Mouse (Mus musculus) 3T3-L1 (cell line): ENCODE results near the gene Dtx4.

ENCODE experiments used
- DNase-seq: peaks from one replicate; pipeline ENCODE4 v3.0.0-alpha.2; 2015; ENCODE audit warnings: low read depth, low spot score

The Dtx4 gene

GRCm38 (mm10) chr19:12467436-12467835 lies 33.8 kb downstream of the Dtx4 start:
- peak; percentile 79 for DNase-seq

- DNase-seq = peak; percentile 88
Measured at GRCm38 (mm10) chr19:12466204-12466603, 35.0 kb downstream of the Dtx4 start.

- no peak for DNase-seq
Measured at GRCm38 (mm10) chr19:12465530-12466144, 35.6 kb downstream of the Dtx4 start.

GRCm38 (mm10) chr19:12464674-12465073 lies 36.6 kb downstream of the Dtx4 start:
- peak; percentile 54 for DNase-seq

- DNase-seq = peak; percentile 60
Measured at GRCm38 (mm10) chr19:12464127-12464526, 37.1 kb downstream of the Dtx4 start.

- DNase-seq = peak; percentile 90
Measured at GRCm38 (mm10) chr19:12463722-12464035, 37.6 kb downstream of the Dtx4 start.

- no peak for DNase-seq
Measured at GRCm38 (mm10) chr19:12462851-12463721, 38.2 kb downstream of the Dtx4 start.

GRCm38 (mm10) chr19:12460282-12461249 lies 40.7 kb downstream of the Dtx4 start, which contains the start of gene Mpeg1:
Gene Mpeg1 (plus strand): TSS chr19:12460779.
- DNase-seq = no peak

- DNase-seq = no peak
Measured at GRCm38 (mm10) chr19:12459516-12459915, 41.7 kb downstream of the Dtx4 start.

- DNase-seq = no peak
Measured at GRCm38 (mm10) chr19:12457401-12458066, 43.7 kb downstream of the Dtx4 start.

- no peak for DNase-seq
Measured at GRCm38 (mm10) chr19:12445014-12445413, 56.2 kb downstream of the Dtx4 start.

GRCm38 (mm10) chr19:12442560-12442959 lies 58.7 kb downstream of the Dtx4 start:
- no peak for DNase-seq

GRCm38 (mm10) chr19:12440103-12440725 lies 61.0 kb downstream of the Dtx4 start:
- peak; percentile 11 for DNase-seq

GRCm38 (mm10) chr19:12439581-12439980 lies 61.7 kb downstream of the Dtx4 start:
- DNase-seq = peak; percentile 25

- DNase-seq = no peak
Measured at GRCm38 (mm10) chr19:12435750-12436524, 65.3 kb downstream of the Dtx4 start.

- no peak for DNase-seq
Measured at GRCm38 (mm10) chr19:12435011-12435416, 66.2 kb downstream of the Dtx4 start.

- peak; percentile 84 for DNase-seq
Measured at GRCm38 (mm10) chr19:12433033-12433432, 68.2 kb downstream of the Dtx4 start.

- no peak for DNase-seq
Measured at GRCm38 (mm10) chr19:12427605-12428004, 73.6 kb downstream of the Dtx4 start, which contains the start of gene Pfpl. Gene Pfpl (plus strand): TSS chr19:12427905.

- no peak for DNase-seq
Measured at GRCm38 (mm10) chr19:12427101-12427500, 74.2 kb downstream of the Dtx4 start.

- peak; percentile 37 for DNase-seq
Measured at GRCm38 (mm10) chr19:12421680-12422079, 79.6 kb downstream of the Dtx4 start.
